Mouse (Mus musculus) CH12.LX (cell line): ENCODE results near the gene Gatad1. TPM values are rescaled to one million over a fixed set of nuclear protein-coding genes. Genes with fewer than 3 reads are reported as not detected.

ENCODE experiments used
- DNase-seq: peaks from one replicate; pipeline ENCODE4 v3.0.0-alpha.2; 2013; ENCODE audit errors: extremely low read depth
- H3K27ac ChIP-seq: 2 replicates; pipeline ENCODE4 v1.5.1; 2012; ENCODE audit warnings: low read depth, mild to moderate bottlenecking, control low read depth, moderate library complexity; ENCODE audit not compliant: insufficient read depth
- H3K27me3 ChIP-seq: replicated peaks from 2 replicates; pipeline ENCODE3; 2012; ENCODE audit warnings: inconsistent platforms
- H3K36me3 ChIP-seq, 2 experiments: replicated peaks in 1 of 2; 2 replicates each; pipeline versions ENCODE3 to v1.6.1; 2012; ENCODE audit warnings: inconsistent platforms in 1 of 2, low read length in 1 of 2, mild to moderate bottlenecking in 1 of 2, mixed read lengths in 1 of 2, moderate library complexity in 1 of 2; ENCODE audit not compliant: control insufficient read depth in 1 of 2, insufficient read depth in 1 of 2
- H3K4me1 ChIP-seq, 2 experiments: 2 replicates each; pipeline ENCODE4 v1.6.1; 2012; ENCODE audit warnings: inconsistent platforms in 1 of 2, moderate library complexity in 1 of 2; ENCODE audit not compliant: insufficient read depth in 2 of 2, control insufficient read depth in 1 of 2
- H3K4me2 ChIP-seq: 2 replicates; pipeline ENCODE4 v1.6.1; 2012; ENCODE audit warnings: low read depth, mild to moderate bottlenecking, control low read depth; ENCODE audit not compliant: poor library complexity, insufficient read depth, severe bottlenecking
- H3K4me3 ChIP-seq, 3 experiments: fragments of 150-350 bp in 1 of 3; sonication (generic) in 1 of 3; replicated peaks in 1 of 3; 2 replicates each; pipeline versions ENCODE3 to v1.5.1; 2011 to 2012; ENCODE audit warnings: low read depth in 2 of 3, low read length in 2 of 3, mild to moderate bottlenecking in 2 of 3, moderate library complexity in 2 of 3, control low read depth in 1 of 3, improper control_type of control experiment in 1 of 3, inconsistent platforms in 1 of 3, mixed read lengths in 1 of 3; ENCODE audit not compliant: poor library complexity in 1 of 3
- H3K79me2 ChIP-seq: replicated peaks from 2 replicates; pipeline ENCODE4 v1.6.1; 2012; ENCODE audit warnings: mild to moderate bottlenecking, moderate library complexity; ENCODE audit not compliant: control insufficient read depth, poor library complexity, insufficient read depth, severe bottlenecking; ENCODE audit errors: extremely low read depth
- H3K9ac ChIP-seq: 2 replicates; pipeline ENCODE4 v1.6.1; 2012; ENCODE audit warnings: low read depth, mild to moderate bottlenecking, control low read depth, moderate library complexity; ENCODE audit not compliant: insufficient read depth
- H3K9me3 ChIP-seq: replicated peaks from 2 replicates; pipeline ENCODE3; 2012; ENCODE audit warnings: low read length, inconsistent platforms, mixed read lengths
- BHLHE40 ChIP-seq: IDR thresholded peaks from 2 replicates; pipeline ENCODE4 v1.6.1; 2011; ENCODE audit warnings: mild to moderate bottlenecking, low read depth, low read length, improper control_type of control experiment
- CHD1 ChIP-seq: IDR thresholded peaks from 2 replicates; pipeline ENCODE4 v1.6.1; 2012; ENCODE audit warnings: low read depth, low read length, improper control_type of control experiment, inconsistent platforms
- CTCF ChIP-seq, 2 experiments: IDR thresholded peaks in 1 of 2; conservative IDR thresholded peaks in 1 of 2; 2 replicates each; pipeline ENCODE4 v1.5.1; 2011 to 2012; ENCODE audit warnings: low read depth in 2 of 2, low read length in 2 of 2, improper control_type of control experiment in 1 of 2, inconsistent platforms in 1 of 2, mild to moderate bottlenecking in 1 of 2, moderate library complexity in 1 of 2
- ELF1 ChIP-seq: IDR thresholded peaks from 2 replicates; pipeline ENCODE4 v1.6.1; 2014; ENCODE audit warnings: low read depth, mild to moderate bottlenecking, inconsistent platforms, low read length, improper control_type of control experiment
- ETS1 ChIP-seq: conservative IDR thresholded peaks from 2 replicates; pipeline ENCODE4 v1.6.1; 2012; ENCODE audit warnings: low read depth, mild to moderate bottlenecking, inconsistent platforms, low read length, improper control_type of control experiment, moderate library complexity
- HCFC1 ChIP-seq: IDR thresholded peaks from 2 replicates; pipeline ENCODE4 v1.6.1; 2012; ENCODE audit warnings: low read depth, mild to moderate bottlenecking, inconsistent platforms, low read length, improper control_type of control experiment
- JUN ChIP-seq: IDR thresholded peaks from 2 replicates; pipeline ENCODE4 v1.6.1; 2011; ENCODE audit warnings: low read depth, mild to moderate bottlenecking, low read length, improper control_type of control experiment, moderate library complexity; ENCODE audit not compliant: insufficient read depth
- KAT2A ChIP-seq: IDR thresholded peaks from 2 replicates; pipeline ENCODE4 v1.6.1; 2012; ENCODE audit warnings: low read length, improper control_type of control experiment, inconsistent platforms; ENCODE audit not compliant: insufficient replicate concordance
- MAFK ChIP-seq: IDR thresholded peaks from 2 replicates; pipeline ENCODE4 v1.6.1; 2011; ENCODE audit warnings: low read length, improper control_type of control experiment; ENCODE audit not compliant: insufficient replicate concordance
- MAX ChIP-seq: IDR thresholded peaks from 2 replicates; pipeline ENCODE4 v1.6.1; 2011; ENCODE audit warnings: low read length, improper control_type of control experiment
- MEF2A ChIP-seq: IDR thresholded peaks from 2 replicates; pipeline ENCODE4 v1.6.1; 2014; ENCODE audit warnings: low read depth, mild to moderate bottlenecking, inconsistent platforms, low read length, improper control_type of control experiment, borderline replicate concordance
- MYC ChIP-seq: IDR thresholded peaks from 2 replicates; pipeline ENCODE4 v1.6.1; 2011; ENCODE audit warnings: low read depth, mild to moderate bottlenecking, improper control_type of control experiment, low read length
- NELFE ChIP-seq: IDR thresholded peaks from 2 replicates; pipeline ENCODE4 v1.6.1; 2011; ENCODE audit warnings: low read depth, low read length, improper control_type of control experiment
- NRF1 ChIP-seq: IDR thresholded peaks from 2 replicates; pipeline ENCODE4 v1.6.1; 2014; ENCODE audit warnings: low read depth, mild to moderate bottlenecking, inconsistent platforms, low read length, improper control_type of control experiment, moderate library complexity
- POLR2AphosphoS2 ChIP-seq: IDR thresholded peaks from 2 replicates; pipeline ENCODE4 v1.6.1; 2011; ENCODE audit warnings: low read depth, low read length, improper control_type of control experiment
- RAD21 ChIP-seq: IDR thresholded peaks from 2 replicates; pipeline ENCODE4 v1.6.1; 2011; ENCODE audit warnings: low read depth, mild to moderate bottlenecking, low read length, improper control_type of control experiment, moderate library complexity
- RCOR1 ChIP-seq: conservative IDR thresholded peaks from 2 replicates; pipeline ENCODE4 v1.6.1; 2012; ENCODE audit warnings: low read depth, mild to moderate bottlenecking, inconsistent platforms, low read length, improper control_type of control experiment
- SMC3 ChIP-seq: IDR thresholded peaks from 2 replicates; pipeline ENCODE4 v1.6.1; 2011; ENCODE audit warnings: low read depth, low read length, improper control_type of control experiment
- UBTF ChIP-seq: IDR thresholded peaks from 2 replicates; pipeline ENCODE4 v1.6.1; 2012; ENCODE audit warnings: low read depth, mild to moderate bottlenecking, inconsistent platforms, low read length, improper control_type of control experiment, moderate library complexity
- USF1 ChIP-seq: IDR thresholded peaks from 2 replicates; pipeline ENCODE4 v1.6.1; 2014; ENCODE audit warnings: low read depth, mild to moderate bottlenecking, inconsistent platforms, low read length, improper control_type of control experiment
- ZC3H11A ChIP-seq: IDR thresholded peaks from 2 replicates; pipeline ENCODE4 v1.6.1; 2012; ENCODE audit warnings: low read depth, mild to moderate bottlenecking, inconsistent platforms, low read length, improper control_type of control experiment
- ZKSCAN1 ChIP-seq: IDR thresholded peaks from 2 replicates; pipeline ENCODE4 v1.6.1; 2012; ENCODE audit warnings: low read depth, inconsistent platforms, low read length, improper control_type of control experiment, borderline replicate concordance
- ZMIZ1 ChIP-seq: IDR thresholded peaks from 2 replicates; pipeline ENCODE4 v1.6.1; 2012; ENCODE audit warnings: low read depth, mild to moderate bottlenecking, inconsistent platforms, low read length, improper control_type of control experiment
- ZNF384 ChIP-seq: IDR thresholded peaks from 2 replicates; pipeline ENCODE4 v1.6.1; 2012; ENCODE audit warnings: low read depth, low read length, improper control_type of control experiment, inconsistent platforms
- dilution Hi-C: fragments of 300-500 bp; cut with MboI; formaldehyde crosslinking; loops from 2 replicates; pipeline ENCODE4 v1.14.3; 2020; ENCODE audit warnings: low sequenced_read_pairs; ENCODE audit not compliant: extremely low pct_unique_long_range_greater_than_20kb, extremely low pct_ligation_motif_present
- in situ Hi-C: fragments of 300-500 bp; cut with MboI; formaldehyde crosslinking; loops from 3 replicates; pipeline ENCODE4 v1.14.3; 2019; ENCODE audit warnings: low sequenced_read_pairs, low pct_ligation_motif_present, low pct_unique_long_range_greater_than_20kb, mixed read lengths
- polyA plus RNA-seq: library from polyadenylated mRNA; unstranded; fragments of >175 nt; gene quantifications from 2 replicates; pipeline ENCODE4 v1.2.1, GENCODE M21; 2012; ENCODE audit warnings: low read depth; ENCODE audit not compliant: insufficient read length
- total RNA-seq, 2 experiments: library from RNA; depleted of rRNA; stranded (reverse); fragments of 300-350 nt in 1 of 2; fragments of >200 nt in 1 of 2; gene quantifications; 2 replicates each; pipeline ENCODE4 v1.2.3; 2012 to 2014

Gene Gatad1
- total and polyA plus RNA-seq, 3 experiments = 51.2 to 133 (median 97.3) TPM

- Histone ChIP-seq H3K9ac (no peak overlapping the region), H3K4me2 (no peak overlapping the region), H3K27me3 (no peaks in the 10 kb centered on the region), H3K9me3 (no peaks in the 10 kb centered on the region), H3K27ac (no peak overlapping the region), H3K4me3 (no peak overlapping the region), H3K4me1 (peaks cover 10 to 26% of the 10 kb centered on the region in 2 experiments), H3K79me2 (no peaks in the 10 kb centered on the region), H3K36me3 (peaks cover 27 to 54% of the 10 kb centered on the region in 2 experiments)
- peak; percentile 47 for DNase-seq
- in situ Hi-C loops (no loop called here), dilution Hi-C loops (no loop called here)
- no peak for TF ChIP-seq MYC
- no peak for TF ChIP-seq ZKSCAN1
These were observed 39.0 kb upstream of the Gatad1 start for GRCm38 (mm10) chr5:3696031-3696430.

GRCm38 (mm10) chr5:3695191-3695590 lies 38.2 kb upstream of the Gatad1 start:
- TF ChIP-seq POLR2AphosphoS2 (no peak), KAT2A (no peak), NRF1 (no peak), MYC (no peak), USF1 (no peak), RCOR1 (no peak), ELF1 (0 out of 2 replicates have a peak, but pooled peaks have one; percentile 9)
- TF ChIP-seq, all 38 proteins: peak for 1
- dilution Hi-C loops = no loop called here
- H3K9me3 ChIP-seq = no peaks in the 10 kb centered on the region
- H3K79me2 ChIP-seq = no peaks in the 10 kb centered on the region
- H3K9ac ChIP-seq = no peak overlapping the region
- H3K4me1 ChIP-seq = peaks cover 10 to 26% of the 10 kb centered on the region in 2 experiments
- H3K36me3 ChIP-seq = peaks cover 27 to 56% of the 10 kb centered on the region in 2 experiments
- no peak overlapping the region for H3K4me2 ChIP-seq
- no peaks in the 10 kb centered on the region for H3K27me3 ChIP-seq
- peak; percentile 42 for DNase-seq
- H3K4me3 ChIP-seq = no peak overlapping the region
- H3K27ac ChIP-seq = no peak overlapping the region
- in situ Hi-C loops = no loop called here

- Histone ChIP-seq H3K9me3 (no peaks in the 10 kb centered on the region), H3K79me2 (no peaks in the 10 kb centered on the region), H3K27ac (no peak overlapping the region), H3K4me2 (no peak overlapping the region)
- DNase-seq = no peak
- dilution Hi-C loops = no loop called here
- TF ChIP-seq MYC = no peak
- TF ChIP-seq POLR2AphosphoS2 = no peak
- no peak for TF ChIP-seq UBTF
- no peak for TF ChIP-seq ETS1
- no peak for TF ChIP-seq JUN
- TF ChIP-seq MAX = no peak
- TF ChIP-seq ZC3H11A = no peak
- TF ChIP-seq RAD21 = no peak
- TF ChIP-seq CTCF (conservative IDR thresholded peaks at IDR 0.05 in 1 of 2, IDR thresholded peaks at IDR 0.05 in 1 of 2; ENCODE audit: low read depth in 2 of 2, low read length in 2 of 2) = no peak
- TF ChIP-seq MAFK = no peak
- no peak for TF ChIP-seq SMC3
- TF ChIP-seq MEF2A = no peak
- no peak for TF ChIP-seq RCOR1
- TF ChIP-seq ZKSCAN1 = no peak
- TF ChIP-seq NELFE = no peak
- TF ChIP-seq ZNF384 = no peak
- TF ChIP-seq ZMIZ1 = no peak
- no peak for TF ChIP-seq CHD1
- no peak for TF ChIP-seq HCFC1
- no peak for TF ChIP-seq BHLHE40
- TF ChIP-seq, all 38 proteins: peak for 0
- Histone ChIP-seq H3K4me1 (peaks cover 10 to 26% of the 10 kb centered on the region in 2 experiments), H3K9ac (no peak overlapping the region), H3K36me3 (peaks cover 34 to 63% of the 10 kb centered on the region in 2 experiments), H3K4me3 (no peak overlapping the region), H3K27me3 (no peaks in the 10 kb centered on the region)
- in situ Hi-C loops = no loop called here
These were observed 36.0 kb upstream of the Gatad1 start for GRCm38 (mm10) chr5:3692956-3693355.
